Mouse (Mus musculus) heart, adult 18-20 months (tissue): Measurements from ENCODE around the gene Ncapg2. TPM values are rescaled to one million over a fixed set of nuclear protein-coding genes. Genes with fewer than 3 reads are reported as not detected.

Experiments used
- DNase-seq, 2 experiments: peaks; one replicate each; pipeline ENCODE4 v3.0.0; 2021 to 2022; ENCODE audit warnings: mixed read lengths in 1 of 2
- total RNA-seq, 2 experiments: library from RNA; stranded (reverse); gene quantifications; 2 replicates each; pipeline ENCODE4 v1.2.3; 2021

Ncapg2 gene
- total RNA-seq, 2 experiments from 2014 or later: 2.9 TPM

DNA sequence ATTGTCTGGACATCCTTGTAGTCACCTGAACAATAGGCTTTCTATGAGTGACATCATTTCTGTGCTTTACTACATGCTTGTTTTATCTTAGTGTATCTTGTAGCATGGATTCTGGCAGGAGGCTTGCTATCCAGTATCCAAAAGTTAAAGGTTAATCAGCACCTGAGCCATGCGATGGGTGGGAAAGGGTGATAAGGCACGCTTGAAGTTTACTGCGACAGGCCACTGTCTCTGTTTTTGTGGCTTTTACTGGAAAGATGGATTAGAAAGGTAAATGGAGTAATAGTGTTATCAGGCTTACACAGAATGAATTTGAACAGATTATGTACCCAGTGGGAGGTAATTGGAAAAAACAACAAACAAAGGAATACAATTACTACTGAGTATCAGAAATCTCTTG, 37.0 kb downstream of the Ncapg2 start:
- DNase-seq: no peak

DNA sequence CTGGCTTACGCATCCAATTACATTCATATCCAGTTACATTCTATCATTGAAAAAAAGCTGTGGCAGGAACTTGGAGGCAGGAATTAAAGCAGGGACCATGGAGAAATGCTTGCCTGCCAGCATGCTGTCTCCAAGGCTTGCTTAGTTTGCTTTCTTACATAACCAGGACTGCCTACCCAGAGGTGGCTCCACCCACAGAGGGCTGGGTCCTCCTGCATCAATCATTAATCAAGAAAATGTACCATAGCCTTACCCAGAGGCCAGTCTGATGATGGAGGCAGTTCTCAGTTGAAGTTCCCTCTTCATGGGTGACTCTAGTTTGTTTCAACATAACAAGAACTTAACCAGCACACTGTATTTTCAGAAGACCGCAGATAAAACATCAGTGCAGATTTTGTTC, 44.3 kb downstream of the Ncapg2 start:
- no peak for DNase-seq

DNA sequence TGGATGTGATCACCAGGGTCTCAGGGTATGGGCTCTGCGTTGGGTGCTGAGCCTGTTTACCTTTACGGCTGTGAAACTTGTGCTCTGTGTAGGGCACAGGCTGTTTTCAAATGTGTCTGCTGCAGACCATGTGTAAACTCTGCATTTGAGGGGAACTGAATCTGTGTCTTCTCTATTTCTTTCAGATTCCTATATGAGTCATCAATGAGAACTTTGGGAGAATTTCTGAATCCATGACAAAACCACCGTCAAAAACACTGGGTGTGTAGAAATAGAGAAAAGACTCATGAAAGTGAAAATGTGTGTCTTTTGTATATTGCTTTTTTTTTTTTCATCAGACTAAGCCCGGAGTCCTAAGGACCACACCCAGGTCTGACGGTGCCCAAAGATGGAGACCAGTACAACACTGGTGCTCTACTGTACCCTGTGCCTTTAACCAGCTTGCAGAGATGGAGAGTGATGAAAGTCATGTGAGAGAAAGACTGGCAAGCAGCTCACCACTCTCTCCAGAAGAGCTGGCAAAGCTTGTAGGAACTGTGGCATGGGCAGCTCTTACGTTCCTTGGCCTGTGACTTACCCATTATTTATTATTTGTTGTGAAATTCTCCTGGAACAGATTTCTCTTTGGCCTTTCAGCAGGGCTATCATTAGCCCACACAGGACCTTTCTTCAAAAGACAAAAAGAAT, 55.3 kb downstream of the Ncapg2 start:
- DNase-seq: no peak

DNA sequence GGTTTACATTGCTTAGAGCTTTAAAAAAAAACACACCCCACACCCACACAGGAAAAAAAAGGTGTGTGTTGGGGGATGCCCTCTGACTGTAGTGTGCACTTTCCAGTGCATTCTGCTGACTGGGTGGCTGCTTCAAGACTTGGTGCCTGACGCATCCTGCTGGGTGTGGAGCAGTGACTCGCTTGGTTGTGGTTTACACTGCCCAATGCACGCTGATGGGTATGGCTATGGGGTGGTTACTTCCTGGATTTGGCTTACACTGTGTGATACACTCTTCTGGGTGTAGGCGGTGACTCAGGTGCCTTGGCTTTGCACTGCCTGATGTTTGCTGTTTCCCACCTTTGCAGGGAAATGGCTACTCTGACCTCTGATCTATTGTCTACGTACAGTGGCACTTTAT, 61.8 kb downstream of the Ncapg2 start:
- DNase-seq: no peak

DNA sequence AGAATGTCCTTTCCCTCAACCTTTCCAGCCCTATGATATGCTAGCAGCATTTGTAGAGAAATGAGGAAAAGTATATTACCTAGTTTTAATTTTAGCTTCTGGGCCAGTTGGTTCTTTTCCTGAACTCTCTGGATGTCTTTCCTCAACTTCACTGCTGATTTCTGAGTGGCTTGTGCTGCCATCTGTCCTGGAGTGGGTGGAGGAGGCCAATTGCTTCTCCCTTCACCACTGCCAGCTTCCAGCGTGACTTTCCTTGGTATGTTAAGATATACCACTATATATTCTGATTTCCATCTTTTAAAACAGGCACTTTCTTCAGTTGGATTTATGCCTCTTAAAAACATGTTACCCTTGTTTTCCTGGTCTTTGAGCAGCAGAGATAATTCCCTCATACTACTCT, 63.1 kb downstream of the Ncapg2 start:
- no peak for DNase-seq

DNA sequence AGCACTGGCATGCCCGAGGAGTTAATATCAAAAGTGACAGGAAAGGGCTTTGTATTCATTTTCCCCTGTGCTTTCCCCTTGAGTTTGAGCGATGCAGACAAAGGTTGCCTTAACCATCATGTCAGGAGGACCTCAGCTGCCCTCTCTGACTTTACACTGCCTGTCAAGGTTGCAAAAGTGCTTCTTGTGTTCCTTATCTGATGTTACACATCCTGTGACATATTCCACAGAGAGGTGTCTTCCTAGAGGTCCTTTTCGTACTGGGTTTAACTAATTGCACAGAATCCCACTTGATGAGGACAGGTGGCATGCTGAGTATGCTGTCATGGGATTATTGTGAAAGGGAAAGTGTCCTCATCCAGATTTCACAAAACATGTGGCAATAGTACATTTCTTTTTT, 63.9 kb downstream of the Ncapg2 start:
- DNase-seq: no peak

DNA sequence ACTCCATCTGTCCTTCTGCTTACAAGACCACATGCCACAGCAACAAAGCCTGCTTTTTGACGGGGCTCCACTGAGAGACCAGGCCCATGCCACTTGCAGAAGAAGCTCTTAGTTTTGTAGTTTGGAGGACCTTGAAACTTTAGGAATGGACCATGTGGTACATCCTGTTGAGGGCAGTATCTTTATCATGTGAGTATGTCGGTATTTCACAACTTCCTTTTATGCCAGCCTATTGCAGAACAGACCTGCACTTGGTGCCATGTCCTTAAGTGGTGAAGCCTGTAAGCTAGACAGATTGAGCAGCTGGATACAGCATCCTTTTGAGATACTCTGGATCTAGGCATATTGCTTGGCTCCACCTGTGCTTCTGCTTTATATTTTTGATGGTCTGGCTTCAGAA, 68.1 kb downstream of the Ncapg2 start:
- DNase-seq: no peak

DNA sequence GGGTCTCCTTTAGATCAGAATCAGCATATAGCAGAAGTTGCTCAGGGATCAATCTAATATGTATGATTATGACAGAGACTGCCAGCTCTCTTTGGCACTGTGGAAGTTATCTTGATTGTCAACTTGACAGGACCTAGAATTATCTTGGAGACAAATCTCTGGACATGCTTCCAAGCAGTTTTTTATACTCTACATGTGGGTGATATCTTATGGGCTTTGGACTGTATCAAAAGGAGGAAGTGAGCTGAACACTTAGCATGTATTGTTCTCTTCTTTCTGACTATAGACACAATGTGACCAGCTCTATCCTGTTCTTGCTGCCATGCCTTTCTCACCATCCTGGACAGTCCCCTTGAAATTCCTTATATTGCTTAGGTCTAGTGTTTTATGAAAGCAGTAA, 68.6 kb downstream of the Ncapg2 start:
- DNase-seq: no peak

DNA sequence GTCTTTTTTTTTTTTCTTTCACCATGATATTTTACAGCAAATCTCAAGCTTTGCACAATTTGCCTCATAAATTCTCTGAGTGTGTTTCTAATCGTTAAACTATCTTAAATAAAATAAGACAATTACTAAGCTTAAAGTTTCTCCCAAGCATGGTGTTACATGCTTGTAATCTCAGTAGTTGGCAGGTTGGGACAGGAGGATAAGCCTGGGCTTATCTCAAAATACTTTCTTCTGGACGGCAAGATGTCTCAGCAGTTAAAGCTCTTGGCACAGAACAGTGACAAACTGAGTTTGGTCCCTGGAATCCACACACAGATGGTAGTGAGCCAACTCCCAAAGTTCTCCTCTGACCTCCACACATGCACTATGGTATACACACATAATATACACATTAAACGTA, 69.5 kb downstream of the Ncapg2 start:
- no peak for DNase-seq

DNA sequence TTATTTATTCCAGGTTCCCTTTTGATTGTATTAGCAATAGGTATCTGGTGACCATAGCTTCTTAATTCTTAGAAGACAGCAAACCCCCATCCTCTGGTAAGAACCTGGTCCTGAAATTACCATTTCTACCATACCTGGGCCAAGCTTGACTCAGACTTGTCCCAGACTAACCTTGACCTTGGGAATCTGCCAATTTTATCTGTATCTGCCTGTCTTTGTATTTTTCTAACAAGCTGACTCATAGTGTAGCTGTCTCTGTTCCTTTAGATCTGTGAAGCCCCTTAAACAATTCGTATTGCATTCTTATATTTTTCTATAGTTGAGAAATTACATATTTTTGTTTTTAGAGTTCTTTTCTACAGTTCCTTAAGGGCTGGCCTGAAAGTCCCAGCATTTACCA, 73.6 kb downstream of the Ncapg2 start:
- no peak for DNase-seq

DNA sequence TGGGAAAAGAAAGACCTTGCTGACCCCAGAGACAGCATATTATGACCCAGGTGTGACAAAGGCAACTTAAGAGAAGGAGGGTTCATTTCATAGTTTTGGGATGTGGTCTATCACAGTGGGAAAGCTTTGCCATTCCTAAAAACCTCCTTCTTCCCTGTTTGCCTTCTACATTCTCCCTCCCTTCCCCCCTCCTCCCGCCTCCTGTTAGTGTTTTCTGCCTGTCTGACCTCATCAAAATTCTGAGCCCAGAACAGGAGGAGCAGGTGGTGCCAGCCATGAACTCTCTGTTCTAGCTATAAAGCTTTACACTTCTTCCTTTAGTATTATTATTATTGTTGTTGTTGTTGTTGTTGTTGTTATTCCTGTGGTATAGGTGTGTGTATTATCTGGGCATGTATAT, 76.7 kb downstream of the Ncapg2 start:
- no peak for DNase-seq

DNA sequence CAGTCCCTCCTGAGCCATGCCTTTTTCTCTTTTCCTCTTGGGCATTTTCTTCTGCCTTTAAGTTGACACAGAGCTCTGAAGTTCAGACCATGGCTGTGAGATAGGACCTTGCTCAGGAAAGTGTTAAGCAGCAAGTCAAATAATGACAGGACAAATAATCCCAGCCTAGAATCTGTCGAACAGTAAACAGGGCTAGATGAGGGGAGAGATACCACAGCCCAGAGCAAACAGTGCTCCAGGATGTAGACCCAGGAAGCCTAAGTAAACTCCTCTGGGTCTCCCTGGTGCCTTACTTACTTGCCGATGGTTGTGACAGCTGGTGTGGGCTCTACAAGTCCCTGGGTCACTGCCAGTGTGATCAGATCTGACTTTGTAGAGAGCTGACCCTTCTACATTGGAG, 78.4 kb downstream of the Ncapg2 start:
- no peak for DNase-seq

DNA sequence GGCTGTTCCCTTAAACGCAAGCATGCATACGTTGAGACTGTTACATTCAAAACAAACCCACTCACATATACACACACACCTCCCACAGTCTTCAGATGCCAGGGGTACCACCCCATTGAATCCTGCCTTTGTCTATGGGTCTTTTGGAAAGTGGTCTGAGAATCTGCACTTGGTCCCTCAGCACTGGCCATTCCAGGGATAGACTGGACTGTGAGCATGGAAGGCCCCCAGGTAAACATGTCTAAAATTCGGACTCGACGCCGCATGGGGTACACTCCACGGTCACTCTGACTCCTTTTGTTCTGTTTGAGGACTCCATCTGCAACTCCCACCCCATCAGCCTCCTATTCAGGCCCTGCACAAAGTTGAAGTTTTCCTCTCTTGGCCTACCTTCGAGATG, 79.8 kb downstream of the Ncapg2 start:
- no peak for DNase-seq

DNA sequence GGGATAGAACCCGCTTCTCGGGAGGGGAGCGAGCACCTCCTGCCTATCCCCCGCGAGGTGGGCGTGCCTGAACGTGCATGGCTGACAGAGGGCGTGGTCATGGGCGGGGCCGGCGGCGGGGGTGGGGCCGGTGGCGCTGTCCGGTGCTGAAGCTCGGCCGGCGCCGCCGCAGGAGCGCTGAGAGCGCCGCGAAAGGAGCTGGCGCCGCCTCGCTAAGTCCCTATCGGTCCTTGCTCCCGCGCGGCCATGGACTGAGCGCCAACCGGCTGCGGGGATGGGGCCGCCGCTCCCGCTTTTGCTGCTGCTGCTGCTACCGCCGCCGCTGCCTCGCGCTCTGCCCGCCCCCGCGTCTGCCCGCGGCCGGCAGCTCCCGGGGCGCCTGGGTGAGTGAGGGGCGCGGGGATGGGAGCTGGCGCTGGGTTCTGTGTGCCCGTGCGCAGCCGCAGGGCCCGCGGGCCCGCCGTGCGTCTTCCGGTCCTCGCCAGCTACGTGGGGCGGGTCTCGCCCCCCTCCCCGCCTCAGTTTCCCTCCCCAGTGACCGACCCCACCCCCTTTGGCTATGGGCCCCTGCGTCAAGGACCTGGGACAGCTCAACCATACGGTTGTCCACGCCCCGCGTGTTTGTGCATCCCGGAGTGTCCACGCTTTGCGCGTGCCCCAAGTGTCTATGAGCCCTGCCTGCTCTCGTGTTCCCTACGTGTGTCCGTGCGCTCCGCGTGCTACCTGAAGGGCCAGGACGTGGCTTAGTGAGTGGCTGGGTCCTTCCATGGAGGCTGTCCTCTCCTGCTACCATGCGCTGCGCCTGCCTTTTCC, 80.6 kb downstream of the Ncapg2 start, which contains the start of gene Ptprn2:
Gene Ptprn2 (plus strand): TSS at position 130 of the 813 bp plus-strand sequence.
- peak; percentile 13 to 19 for DNase-seq

DNA sequence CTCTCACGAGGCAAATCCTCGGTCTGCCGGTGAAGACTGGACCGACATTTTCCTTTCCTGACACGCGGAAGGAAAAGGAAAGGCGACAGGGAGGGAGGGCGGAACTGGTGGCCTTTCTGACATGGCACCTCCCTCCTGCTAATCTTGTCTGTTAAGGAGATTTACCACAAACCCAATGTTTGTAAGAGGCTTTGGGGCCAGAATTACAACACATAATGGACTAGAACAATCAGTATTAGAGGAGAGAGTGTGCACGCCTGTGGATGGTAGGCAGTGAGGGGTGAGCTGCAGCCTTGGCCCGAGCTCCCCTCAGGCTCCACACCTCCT, 81.2 kb downstream of the Ncapg2 start:
- DNase-seq: no peak

DNA sequence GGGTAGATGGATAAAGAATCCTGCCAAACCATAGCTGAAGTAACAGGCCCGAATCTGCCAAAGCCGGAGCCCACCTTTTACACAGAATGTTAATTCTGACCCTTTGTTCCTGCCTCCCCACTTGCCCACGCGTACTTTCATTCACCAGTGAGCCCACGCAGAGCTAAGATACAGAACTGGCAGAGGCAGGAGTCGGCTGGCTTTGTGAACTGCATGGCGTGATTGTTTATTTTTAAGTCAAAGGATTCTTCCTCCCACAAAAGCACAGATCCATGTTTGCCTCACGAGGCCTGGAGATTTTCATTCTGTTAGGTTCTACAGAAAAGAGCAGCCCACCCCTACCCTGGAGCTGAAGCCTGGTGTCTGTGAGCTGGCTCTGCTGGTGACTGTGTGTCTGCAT, 83.6 kb downstream of the Ncapg2 start:
- no peak for DNase-seq

DNA sequence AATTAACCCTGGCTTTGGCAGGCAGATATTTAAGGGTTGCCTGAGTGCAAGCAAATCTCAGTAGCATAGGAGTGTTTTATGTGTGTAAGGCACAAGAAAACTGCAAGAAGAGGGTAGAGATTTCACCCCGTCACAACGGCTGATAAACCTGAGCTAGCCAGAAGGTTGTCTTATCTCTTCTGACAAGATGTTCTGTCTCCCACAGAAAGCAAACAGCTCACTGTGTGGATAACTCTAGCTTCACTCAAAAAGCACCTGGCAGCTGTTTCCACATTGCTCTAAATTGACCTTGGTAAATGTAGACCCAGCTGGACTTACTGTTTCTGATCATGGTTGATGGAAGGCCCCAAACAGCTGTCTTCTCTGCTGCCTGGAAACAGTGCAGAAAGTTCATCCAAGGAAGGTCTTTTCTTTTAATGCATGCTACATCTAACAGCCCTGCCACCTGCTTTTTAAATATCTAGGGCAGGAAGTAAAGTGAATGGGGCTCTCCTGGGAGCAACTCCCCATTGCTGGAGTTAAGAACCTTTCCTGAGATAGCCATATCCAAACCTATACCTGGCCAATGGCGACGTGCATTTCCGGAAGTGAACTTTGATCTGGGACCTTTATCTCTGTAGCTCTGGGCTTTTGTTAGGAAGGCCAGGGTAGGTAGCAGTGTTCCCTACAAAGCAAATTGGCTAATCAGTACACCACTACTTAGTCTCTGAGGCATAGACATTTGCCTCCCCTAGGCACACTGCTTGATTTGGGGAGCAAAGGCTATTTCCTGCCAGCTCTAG, 85.6 kb downstream of the Ncapg2 start:
- no peak for DNase-seq

DNA sequence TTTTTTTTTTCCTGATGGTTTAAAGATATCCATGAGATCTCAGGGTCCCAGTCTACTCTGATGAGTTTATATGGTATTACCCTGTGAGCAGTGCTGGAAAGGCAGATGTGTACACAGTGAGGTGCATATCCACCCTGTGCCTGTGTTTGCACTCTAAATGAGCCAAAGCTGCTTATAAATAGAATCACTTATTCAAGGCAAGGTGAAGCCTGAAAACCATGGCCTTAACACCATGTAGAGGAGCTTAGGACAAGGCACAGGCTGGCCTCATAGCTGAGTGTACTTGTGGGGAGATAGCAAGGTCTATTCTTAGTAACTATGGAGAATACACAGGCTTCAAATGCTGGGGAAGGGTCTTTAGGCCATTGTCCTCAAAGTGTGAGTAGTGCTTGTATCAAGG, 93.5 kb downstream of the Ncapg2 start:
- peak in 1 of 2 experiments; percentile 4 for DNase-seq

DNA sequence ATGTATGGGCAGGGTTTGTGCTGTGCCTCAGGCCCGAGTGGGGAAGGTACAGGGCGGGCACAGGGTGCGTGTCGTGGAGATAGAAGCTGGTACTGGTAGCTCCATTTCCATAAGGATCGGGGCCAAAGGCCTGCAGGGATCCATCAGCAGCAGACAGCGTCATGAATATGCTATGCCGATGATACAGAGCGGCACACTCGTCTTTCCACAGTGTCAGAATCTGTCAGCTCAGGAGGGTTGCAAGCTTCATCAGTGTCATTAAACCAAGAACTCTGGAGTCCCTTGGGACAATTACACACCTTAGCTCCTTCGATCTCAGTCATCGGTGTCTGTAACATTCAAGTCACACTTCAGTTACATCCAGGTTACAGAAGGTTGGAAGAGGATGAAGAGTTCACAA, 95.5 kb downstream of the Ncapg2 start:
- DNase-seq: no peak

DNA sequence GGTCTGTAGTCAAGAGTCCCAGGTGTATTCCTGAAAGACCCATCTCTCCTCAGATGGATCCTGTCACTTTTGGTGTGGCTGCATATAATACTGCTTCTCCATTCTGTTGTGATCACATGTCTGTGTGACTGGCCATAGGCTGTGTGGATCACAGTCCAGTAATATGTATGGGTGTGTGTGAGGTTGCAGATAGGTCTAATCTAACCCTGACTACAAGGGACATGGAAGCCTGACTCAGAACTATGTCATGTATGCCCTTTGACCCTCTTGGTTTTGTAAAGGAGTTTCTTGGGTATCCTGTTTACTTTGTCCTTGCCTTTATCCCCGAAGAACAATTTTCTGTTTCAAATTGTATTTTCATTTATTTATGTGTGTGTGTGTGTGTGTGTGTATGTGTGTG, 107.3 kb downstream of the Ncapg2 start:
- DNase-seq: no peak
